Mouse (Mus musculus) midbrain, embryonic 11.5 days (tissue): ENCODE measurements around the gene Mea1. TPM values are rescaled to one million over a fixed set of nuclear protein-coding genes. Genes with fewer than 3 reads are reported as not detected.

Experiments used
- ATAC-seq: fragments of 200-750 bp; cut with Nextera tagmentation; 2 replicates; pipeline ENCODE4 v1.8.0; 2017; ENCODE audit warnings: moderate TSS enrichment, moderate library complexity; ENCODE audit not compliant: low FRiP score
- DNase-seq: peaks from one replicate; pipeline ENCODE4 v3.0.0; 2015; ENCODE audit warnings: low spot score; ENCODE audit errors: missing footprints
- H3K27ac ChIP-seq: fragments of 300-500 bp; sonication (generic); 2 replicates; pipeline ENCODE4 v1.5.1; 2014; ENCODE audit warnings: low read depth, low read length
- H3K27me3 ChIP-seq: fragments of 300-500 bp; sonication (generic); 2 replicates; pipeline ENCODE4 v1.6.1; 2014; ENCODE audit warnings: mild to moderate bottlenecking, low read length, moderate library complexity, mixed read lengths; ENCODE audit not compliant: control insufficient read depth, insufficient read depth
- H3K36me3 ChIP-seq: fragments of 300-500 bp; sonication (generic); 2 replicates; pipeline ENCODE4 v1.6.1; 2014; ENCODE audit warnings: mild to moderate bottlenecking, low read length, moderate library complexity, mixed read lengths; ENCODE audit not compliant: control insufficient read depth, insufficient read depth
- H3K4me1 ChIP-seq: fragments of 300-500 bp; sonication (generic); 2 replicates; pipeline ENCODE4 v1.6.1; 2014; ENCODE audit warnings: low read length; ENCODE audit not compliant: control insufficient read depth, insufficient read depth
- H3K4me2 ChIP-seq: fragments of 300-500 bp; sonication (generic); 2 replicates; pipeline ENCODE4 v1.6.1; 2014; ENCODE audit warnings: mild to moderate bottlenecking, moderate library complexity
- H3K4me3 ChIP-seq: fragments of 300-500 bp; sonication (generic); 2 replicates; pipeline ENCODE4 v1.5.1; 2014; ENCODE audit warnings: low read depth, low read length
- H3K9ac ChIP-seq: fragments of 300-500 bp; sonication (generic); 2 replicates; pipeline ENCODE4 v1.6.1; 2014; ENCODE audit warnings: low read length
- H3K9me3 ChIP-seq: fragments of 300-500 bp; sonication (generic); 2 replicates; pipeline ENCODE4 v1.6.1; 2016; ENCODE audit warnings: low read length; ENCODE audit not compliant: control insufficient read depth
- WGBS: fragments of 180-500 bp; shearing (Covaris S2); extraction: QIAGEN DNeasy Blood & Tissue Kit; methylation state at CpG from one replicate; pipeline ENCODE4 v1.1.7; 2014; 5-methylcytosine and 5-hydroxymethylcytosine counted together
- polyA plus RNA-seq: library from polyadenylated mRNA; unstranded; fragments of >200 nt; fragmentation: Nextera tagmentation; extraction: Ambion mirVana; gene quantifications from 2 replicates; pipeline ENCODE4 v1.2.1, GENCODE M21; 2014

The Mea1 gene
- polyA plus RNA-seq: 185 and 192 TPM in 2 replicates

DNA sequence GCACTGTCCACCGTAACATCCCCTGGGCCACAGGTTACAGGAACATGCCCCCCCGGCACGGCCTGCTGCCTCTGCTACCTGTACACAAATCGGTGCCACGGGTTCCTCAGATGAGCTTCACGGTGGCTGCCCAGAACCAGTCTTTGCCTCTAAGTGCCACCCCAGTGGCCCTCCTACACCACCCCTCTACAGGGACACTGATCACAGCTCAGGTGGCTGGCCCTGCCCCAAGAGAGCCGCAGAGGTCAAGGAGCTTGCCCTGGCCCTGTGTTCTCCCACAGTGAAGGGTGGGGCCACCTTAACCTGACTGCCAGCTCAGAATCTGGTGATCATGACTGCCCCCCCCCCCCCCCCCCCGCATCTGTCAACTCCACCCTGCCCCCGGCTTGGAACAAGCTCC, at the start of gene Mea1:
TSS of gene Mea1 (plus strand) at position 378 of the 400 bp plus-strand sequence.
- Histone ChIP-seq H3K36me3 (peaks cover 10% of the 10 kb centered on the region), H3K4me1 (peaks cover 28% of the 10 kb centered on the region), H3K27ac (no peak within 1 kb of the TSS), H3K9ac (peak within 1 kb of the TSS; percentile 74), H3K4me2 (peak within 1 kb of the TSS; percentile 50), H3K27me3 (no peaks in the 10 kb centered on the region), H3K9me3 (no peaks in the 10 kb centered on the region), H3K4me3 (peak within 1 kb of the TSS; percentile 83)
- DNase-seq (no peak), ATAC-seq (no peak)
- 94% methylated on average over 7 of the region's 9 CpGs for WGBS

DNA sequence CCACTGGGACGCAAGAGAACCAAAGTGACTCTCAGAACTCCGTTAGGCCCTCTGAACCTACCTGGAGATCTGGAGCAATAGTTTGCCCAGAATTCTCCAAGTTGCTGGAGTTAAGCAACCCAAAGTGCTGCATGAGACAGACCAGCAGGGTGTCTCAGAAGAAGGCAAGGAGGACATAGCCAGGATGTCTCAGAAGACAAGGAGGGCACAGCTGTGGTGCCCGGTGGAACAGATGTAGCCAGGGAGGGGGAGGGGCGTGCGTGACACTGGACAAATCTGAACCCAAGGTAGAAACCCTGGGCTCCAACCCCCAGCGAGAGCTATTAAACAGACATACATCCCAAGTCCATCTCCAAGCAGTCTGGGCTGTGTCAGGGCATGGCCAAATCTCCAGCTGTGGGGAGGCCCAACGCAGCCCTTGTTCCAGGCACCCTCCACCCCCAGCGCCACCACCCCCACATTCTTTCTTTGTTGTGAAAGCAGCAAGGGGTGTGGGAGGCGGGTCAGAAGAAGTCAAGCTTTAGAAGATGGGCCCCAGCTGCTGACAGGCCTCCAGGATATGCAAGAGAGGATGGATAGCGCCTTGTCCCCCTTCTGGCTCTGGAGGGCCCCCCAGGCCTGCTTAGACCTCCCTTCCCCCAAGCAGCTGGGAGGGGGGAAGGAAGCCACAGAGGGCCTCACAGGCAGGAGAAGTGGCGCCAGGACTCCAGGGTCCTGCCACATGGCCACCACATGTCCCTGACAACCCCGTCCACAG, 48.7 kb upstream of the Mea1 start:
- H3K27ac ChIP-seq: peak overlapping the region; percentile 55
- no peaks in the 10 kb centered on the region for H3K27me3 ChIP-seq
- no peaks in the 10 kb centered on the region for H3K9me3 ChIP-seq
- H3K4me1 ChIP-seq: peaks cover 24% of the 10 kb centered on the region
- peaks cover 8% of the 10 kb centered on the region for H3K36me3 ChIP-seq
- peak overlapping the region; percentile 93 for H3K4me3 ChIP-seq
- peak overlapping the region; percentile 94 for H3K9ac ChIP-seq
- 4% methylated on average over 12 of the region's 12 CpGs for WGBS
- H3K4me2 ChIP-seq: peak overlapping the region; percentile 77
- ATAC-seq (peak; percentile 69), DNase-seq (no peak)

DNA sequence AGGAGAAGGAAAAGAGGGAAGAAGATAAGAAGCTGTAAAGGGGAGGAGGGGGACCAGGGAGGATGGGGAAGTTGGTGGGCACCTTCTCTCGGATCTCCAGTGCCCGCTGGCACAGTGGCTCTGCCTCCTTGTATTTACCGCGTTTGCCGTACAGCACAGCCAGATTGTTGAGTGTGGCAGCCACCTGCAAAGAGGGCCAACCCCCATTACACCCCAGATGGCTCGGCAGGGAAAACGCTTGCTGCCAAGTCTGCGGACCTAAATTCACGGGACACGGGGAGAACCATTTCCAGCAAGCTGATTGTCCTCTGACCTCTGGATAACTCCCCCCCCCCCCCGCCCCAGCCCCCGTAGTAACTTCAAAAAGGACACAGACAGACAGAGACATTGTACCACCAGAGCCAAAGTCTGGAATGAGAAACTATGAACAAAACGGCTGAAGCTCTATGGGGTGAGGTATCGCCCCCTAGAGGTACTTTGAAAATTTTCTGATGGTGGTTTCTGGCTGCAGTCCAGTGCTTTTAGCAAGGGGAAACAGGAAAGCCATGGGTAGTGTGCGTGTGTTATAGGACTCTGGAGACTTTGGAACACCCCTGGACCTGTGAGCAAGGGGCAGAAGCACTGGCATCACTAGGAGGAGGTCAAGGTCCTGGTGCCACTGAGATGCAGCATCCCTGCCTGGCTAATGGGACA, 41.6 kb upstream of the Mea1 start:
- no peak overlapping the region; the same call in 1 of the 2 replicates for H3K9ac ChIP-seq
- peak; percentile 93 for DNase-seq
- 29% methylated on average over 15 of the region's 15 CpGs for WGBS

DNA sequence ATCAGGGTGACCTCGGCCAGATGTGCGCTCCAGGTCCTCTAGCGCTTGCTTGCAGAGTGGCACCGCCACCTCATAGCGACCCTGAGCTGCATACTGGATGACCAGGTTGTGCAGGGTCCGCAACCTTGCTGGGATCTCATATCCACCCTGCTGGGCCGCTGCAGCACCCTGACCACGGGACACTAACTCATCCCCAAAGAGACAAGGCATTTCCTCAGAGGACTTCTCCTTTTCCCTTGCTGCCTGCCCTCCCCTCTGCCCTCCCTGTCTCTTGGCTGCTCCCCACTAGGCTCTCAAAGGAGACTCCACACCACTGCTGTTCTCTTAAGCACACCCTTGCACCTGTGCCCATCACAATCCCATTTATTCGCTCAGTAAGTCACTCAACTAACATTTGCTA, 38.7 kb upstream of the Mea1 start:
- Histone ChIP-seq H3K4me2 (no peak overlapping the region), H3K9me3 (no peaks in the 10 kb centered on the region), H3K9ac (no peak overlapping the region), H3K27me3 (no peaks in the 10 kb centered on the region), H3K27ac (no peak overlapping the region), H3K4me1 (peaks cover 6% of the 10 kb centered on the region), H3K4me3 (no peak overlapping the region), H3K36me3 (peaks cover 5% of the 10 kb centered on the region)
- DNase-seq (no peak), ATAC-seq (no peak)
- 81% methylated on average over 9 of the region's 9 CpGs for WGBS

More for the DNA sequence above, 41.6 kb upstream of the Mea1 start:
- no peak overlapping the region for H3K4me3 ChIP-seq
- no peak for ATAC-seq
- no peak overlapping the region for H3K27ac ChIP-seq
- no peak overlapping the region for H3K4me2 ChIP-seq
- H3K4me1 ChIP-seq: peaks cover 3% of the 10 kb centered on the region
- H3K36me3 ChIP-seq: peaks cover 7% of the 10 kb centered on the region
- H3K27me3 ChIP-seq: no peaks in the 10 kb centered on the region
- no peaks in the 10 kb centered on the region for H3K9me3 ChIP-seq

DNA sequence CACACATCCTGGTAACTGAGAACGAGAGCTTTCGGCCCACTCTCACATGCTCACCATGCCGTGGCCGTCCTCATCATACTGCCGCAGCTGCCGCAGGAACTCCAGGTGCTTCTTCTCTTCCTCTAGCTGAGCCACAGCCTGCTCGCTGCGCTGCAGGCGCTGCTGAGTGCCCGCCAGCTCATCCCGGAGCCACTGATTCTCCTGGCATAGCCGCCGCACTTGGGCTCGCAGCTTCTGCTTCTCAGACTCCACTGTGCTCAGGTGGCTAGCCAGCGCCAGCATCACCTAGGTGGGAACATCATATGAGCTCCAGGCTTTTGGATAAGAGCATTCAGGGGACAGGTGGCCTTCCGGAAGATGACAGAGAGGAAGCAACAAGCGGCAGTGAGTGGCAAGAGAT, 36.5 kb upstream of the Mea1 start:
- Histone ChIP-seq H3K4me1 (peaks cover 12% of the 10 kb centered on the region), H3K27ac (no peak overlapping the region), H3K27me3 (no peaks in the 10 kb centered on the region), H3K36me3 (peaks cover 3% of the 10 kb centered on the region; the same call in 1 of the 2 replicates), H3K9ac (no peak overlapping the region), H3K9me3 (no peaks in the 10 kb centered on the region), H3K4me2 (no peak overlapping the region), H3K4me3 (no peak overlapping the region)
- DNase-seq: no peak
- no peak for ATAC-seq
- 91% methylated on average over 17 of the region's 17 CpGs for WGBS

DNA sequence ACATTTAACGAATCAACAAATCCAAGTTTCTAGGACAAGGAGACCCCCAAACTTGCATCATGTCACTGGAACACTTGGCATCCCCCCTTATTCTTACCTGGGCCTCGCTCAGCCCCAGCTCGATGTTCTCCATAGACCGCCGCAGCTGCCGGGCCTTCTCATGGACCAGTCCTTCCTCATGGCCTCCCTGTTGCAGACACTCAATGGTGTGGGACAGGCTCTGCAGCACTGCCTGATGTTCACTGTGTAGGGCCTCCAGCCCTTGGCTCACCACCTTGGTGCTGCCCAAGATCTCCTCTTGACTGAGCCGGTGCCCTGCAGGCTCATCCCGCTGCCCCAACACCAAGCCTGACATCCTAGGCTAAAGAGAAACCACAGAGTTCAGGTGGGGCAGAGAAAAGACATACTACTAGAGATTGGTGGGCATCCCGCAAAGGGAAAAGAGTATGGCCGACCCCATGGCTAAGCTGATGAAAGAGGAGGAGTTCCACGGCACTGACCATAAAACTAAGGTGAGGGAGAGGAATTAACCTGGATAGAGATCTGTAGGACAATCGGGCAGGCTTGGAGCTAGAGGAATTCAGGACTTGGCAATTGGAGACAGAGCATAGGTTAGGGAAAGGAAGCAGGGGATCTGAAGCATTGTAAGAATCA, 34.3 kb upstream of the Mea1 start:
- Histone ChIP-seq H3K36me3 (peaks cover 3% of the 10 kb centered on the region; the same call in 1 of the 2 replicates), H3K4me2 (no peak overlapping the region; the same call in 1 of the 2 replicates), H3K4me1 (peaks cover 12% of the 10 kb centered on the region), H3K27me3 (no peaks in the 10 kb centered on the region), H3K27ac (no peak overlapping the region), H3K9ac (peak overlapping the region; percentile 3; the same call in 1 of the 2 replicates), H3K4me3 (no peak overlapping the region; the same call in 1 of the 2 replicates), H3K9me3 (no peaks in the 10 kb centered on the region)
- WGBS: 88% methylated on average over 12 of the region's 12 CpGs
- ATAC-seq: no peak
- no peak for DNase-seq

DNA sequence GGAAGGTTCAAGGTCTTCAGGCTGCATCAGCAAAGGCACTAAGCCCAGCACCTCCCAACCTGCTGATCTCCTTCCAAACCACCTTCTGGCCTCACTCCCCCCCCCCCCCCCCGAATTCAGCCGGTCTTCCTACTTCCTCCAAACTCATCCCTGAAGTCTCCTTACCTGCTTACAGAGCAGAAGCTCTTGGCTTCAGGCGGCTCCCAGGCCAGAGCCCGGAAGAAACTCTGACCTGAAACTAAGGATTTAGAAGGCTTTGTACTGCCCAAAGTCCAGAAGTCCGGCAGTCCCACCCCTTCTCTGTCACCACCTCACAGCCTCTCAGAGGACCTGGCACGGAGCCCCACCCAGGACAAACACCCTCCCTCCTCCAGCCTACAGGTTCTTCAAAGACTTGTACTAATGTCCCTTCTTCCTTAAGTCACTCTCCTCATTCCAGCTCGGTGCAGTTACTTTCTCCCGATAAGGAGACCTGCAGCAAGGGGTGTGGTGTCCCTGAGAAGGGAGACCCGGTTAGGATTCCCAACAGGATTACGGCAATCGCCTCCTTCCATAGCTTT, 33.6 kb upstream of the Mea1 start:
- H3K36me3 ChIP-seq: peaks cover 3% of the 10 kb centered on the region; the same call in 1 of the 2 replicates
- peak; percentile 27; the same call in 1 of the 2 replicates for ATAC-seq
- DNase-seq: no peak
- no peaks in the 10 kb centered on the region for H3K27me3 ChIP-seq
- H3K9me3 ChIP-seq: no peaks in the 10 kb centered on the region
- H3K4me1 ChIP-seq: peaks cover 19% of the 10 kb centered on the region
- H3K9ac ChIP-seq: peak overlapping the region; percentile 60
- peak overlapping the region; percentile 78 for H3K4me3 ChIP-seq
- 6% methylated on average over 11 of the region's 11 CpGs for WGBS
- no peak overlapping the region for H3K27ac ChIP-seq
- H3K4me2 ChIP-seq: peak overlapping the region; percentile 72

DNA sequence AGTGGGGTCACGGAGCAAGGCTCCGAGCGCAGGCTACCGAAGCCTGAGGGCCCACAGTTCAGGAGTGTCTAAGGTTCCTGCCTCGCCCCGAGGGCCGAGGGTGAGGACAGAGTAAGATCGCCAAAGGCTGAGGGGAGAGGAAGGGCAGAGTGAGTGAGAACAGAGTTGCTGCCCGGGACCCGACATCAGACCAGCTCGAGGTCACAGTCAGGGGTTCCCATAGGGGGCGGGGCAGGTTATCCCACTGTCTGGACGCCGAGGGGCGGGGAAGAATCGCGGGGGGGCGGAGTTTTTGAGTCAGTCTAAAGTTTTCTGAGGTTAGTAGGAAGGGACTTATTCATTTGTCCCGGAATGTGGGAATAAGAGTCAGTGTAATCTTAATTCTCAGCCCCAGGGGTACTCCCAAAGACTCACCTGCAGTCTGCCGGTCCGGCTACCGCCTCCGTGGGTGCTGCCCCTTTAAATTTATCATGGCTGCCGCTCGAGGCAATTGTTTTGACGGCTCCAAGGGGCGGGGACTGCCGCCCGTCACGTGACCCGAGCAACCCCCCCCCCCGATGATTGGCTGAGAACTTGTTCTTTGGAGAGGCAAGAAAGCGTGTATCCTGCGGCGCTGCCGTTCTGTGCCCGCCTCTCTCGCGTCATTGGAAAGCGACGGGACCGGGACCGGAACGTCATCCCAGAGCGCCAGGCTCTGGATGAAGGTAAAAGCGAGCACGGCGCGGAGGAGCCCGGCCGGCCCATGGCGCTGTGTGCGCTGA, 32.9 kb upstream of the Mea1 start, which contains the start of the genes Klc4 and Mrpl2:
TSS of gene Klc4 (minus strand) at position 462 of the 761 bp plus-strand sequence.
TSS of gene Mrpl2 (plus strand) at position 669 of the 761 bp plus-strand sequence.
- Histone ChIP-seq H3K9ac (peak within 1 kb of the TSS; percentile 68), H3K9me3 (no peaks in the 10 kb centered on the region), H3K4me3 (peak within 1 kb of the TSS; percentile 78), H3K27ac (no peak within 1 kb of the TSS), H3K27me3 (no peaks in the 10 kb centered on the region), H3K4me2 (peak within 1 kb of the TSS; percentile 72), H3K36me3 (no peaks in the 10 kb centered on the region; the same call in 1 of the 2 replicates), H3K4me1 (peaks cover 21% of the 10 kb centered on the region)
- ATAC-seq (peak; percentile 74), DNase-seq (peak; percentile 100)
- under 1% methylated on average over 53 of the region's 53 CpGs for WGBS
